Mouse (Mus musculus): ENCODE measurements at regions not wholly inside any gene's neighbourhood (a gene's known extent, or its start where the extent isn't known, plus 50 kb on each side); places are given as distances from the start of the nearest gene placed in this dataset.

DNA sequence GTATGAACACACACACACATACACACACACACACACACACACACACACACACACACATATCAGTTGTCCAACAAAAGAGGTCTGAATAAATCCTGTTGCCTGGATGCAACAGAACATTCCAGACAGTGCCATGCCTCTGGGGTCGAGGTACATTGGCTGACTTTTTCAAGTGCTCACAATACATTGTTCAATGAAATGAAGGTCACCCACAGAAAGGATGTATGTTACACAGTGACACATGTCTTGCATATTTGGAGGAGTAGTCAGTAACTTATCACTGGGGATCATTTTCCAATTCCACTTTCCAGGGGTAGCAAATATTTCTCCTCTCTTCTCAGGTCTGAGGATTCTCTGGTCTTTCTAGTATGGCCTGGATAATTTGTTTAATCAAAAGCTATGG lies 59.8 kb upstream of the Ppp1r26 start:
- H3K27ac ChIP-seq (ENCODE audit: low read depth), result no peak overlapping the region
- H3K9me3 ChIP-seq (ENCODE audit: low read length), result no peaks in the 10 kb centered on the region

DNA sequence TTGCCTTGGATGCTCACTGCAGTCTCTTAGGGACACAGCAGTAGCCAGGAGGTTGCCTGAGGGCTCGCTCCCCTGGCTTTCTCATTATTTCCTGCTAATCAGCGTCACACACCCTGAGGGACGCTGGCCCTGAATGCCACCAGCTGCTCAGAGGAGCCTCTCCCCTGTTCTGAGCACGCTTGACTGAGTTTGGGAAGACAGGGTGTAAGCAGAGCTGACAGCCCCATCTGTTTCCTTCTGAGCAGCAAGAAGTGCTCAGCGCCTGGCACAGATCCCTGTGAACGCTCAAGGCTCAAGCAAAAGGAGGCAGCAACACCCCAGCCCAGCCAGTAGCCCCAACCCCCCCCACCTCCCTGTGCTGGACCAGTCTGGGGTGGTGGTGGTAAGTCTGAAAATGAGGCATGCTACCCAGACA lies 59.2 kb upstream of the Ppp1r26 start:
- Histone ChIP-seq H3K4me1 (ENCODE audit: insufficient read depth) (no peaks in the 10 kb centered on the region), H3K27ac (ENCODE audit: low read depth) (no peak overlapping the region), H3K36me3 (replicated peaks; ENCODE audit: insufficient read depth, low read length) (no peaks in the 10 kb centered on the region), H3K27me3 (ENCODE audit: insufficient read depth, low read length) (no peaks in the 10 kb centered on the region), H3K4me2 (ENCODE audit: low read depth, low read length) (no peak overlapping the region), H3K4me3 (ENCODE audit: low read depth, low read length) (no peak overlapping the region), H3K9me3 (ENCODE audit: low read length) (no peaks in the 10 kb centered on the region), H3K9ac (replicated peaks) (no peak overlapping the region)
- no peak for DNase-seq
- no peak for TF ChIP-seq EP300 (IDR thresholded peaks at IDR 0.05; ENCODE audit: low read depth)
- TF ChIP-seq CTCF (IDR thresholded peaks at IDR 0.05; ENCODE audit: low read depth), result no peak
- WGBS (ENCODE audit: insufficient replicate concordance), result 47% methylated on average over 6 of the region's 6 CpGs
- no peak for ATAC-seq

More for the DNA sequence above, 59.8 kb upstream of the Ppp1r26 start:
- Histone ChIP-seq H3K9ac (replicated peaks) (no peak overlapping the region), H3K27me3 (ENCODE audit: insufficient read depth, low read length) (no peaks in the 10 kb centered on the region), H3K36me3 (replicated peaks; ENCODE audit: insufficient read depth, low read length) (no peaks in the 10 kb centered on the region), H3K4me2 (ENCODE audit: low read depth, low read length) (no peak overlapping the region), H3K4me1 (ENCODE audit: insufficient read depth) (no peaks in the 10 kb centered on the region), H3K4me3 (ENCODE audit: low read depth, low read length) (no peak overlapping the region)
- ATAC-seq (no peak), DNase-seq (no peak)
- WGBS (ENCODE audit: insufficient replicate concordance), result 52% methylated on average over 1 of the region's 1 CpGs
- TF ChIP-seq CTCF (IDR thresholded peaks at IDR 0.05; ENCODE audit: low read depth), result no peak
- no peak for TF ChIP-seq EP300 (IDR thresholded peaks at IDR 0.05; ENCODE audit: low read depth)

DNA sequence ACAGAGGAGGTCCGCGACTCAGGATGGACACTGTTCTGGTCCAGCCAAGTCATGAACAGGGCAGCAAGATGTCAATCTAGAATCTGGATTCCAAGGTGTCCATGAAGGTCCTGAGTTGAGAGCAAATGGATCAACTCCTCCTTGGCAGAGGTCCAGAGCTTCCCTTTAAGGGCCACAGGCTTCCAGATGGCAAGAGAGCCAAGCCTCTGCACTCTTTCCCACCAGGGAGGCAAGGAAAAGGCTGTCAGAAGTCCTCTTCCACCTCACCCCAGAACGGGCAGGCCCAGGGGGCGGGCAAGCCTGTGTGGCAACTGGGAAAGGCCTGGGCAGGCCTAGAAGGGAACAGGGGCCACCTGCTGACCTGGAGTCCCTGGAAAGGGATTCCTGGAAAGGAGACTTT lies 58.7 kb upstream of the Ppp1r26 start:
- ATAC-seq (no peak), DNase-seq (no peak)
- H3K27me3 ChIP-seq (ENCODE audit: insufficient read depth, low read length), result no peaks in the 10 kb centered on the region
- no peak overlapping the region for H3K27ac ChIP-seq (ENCODE audit: low read depth)
- no peaks in the 10 kb centered on the region for H3K4me1 ChIP-seq (ENCODE audit: insufficient read depth)
- H3K4me2 ChIP-seq (ENCODE audit: low read depth, low read length), result no peak overlapping the region
- H3K9ac ChIP-seq (replicated peaks), result no peak overlapping the region
- no peak overlapping the region for H3K4me3 ChIP-seq (ENCODE audit: low read depth, low read length)
- WGBS (ENCODE audit: insufficient replicate concordance), result 72% methylated on average over 4 of the region's 4 CpGs
- no peaks in the 10 kb centered on the region for H3K9me3 ChIP-seq (ENCODE audit: low read length)
- no peaks in the 10 kb centered on the region for H3K36me3 ChIP-seq (replicated peaks; ENCODE audit: insufficient read depth, low read length)
- TF ChIP-seq EP300 (IDR thresholded peaks at IDR 0.05; ENCODE audit: low read depth), result no peak

DNA sequence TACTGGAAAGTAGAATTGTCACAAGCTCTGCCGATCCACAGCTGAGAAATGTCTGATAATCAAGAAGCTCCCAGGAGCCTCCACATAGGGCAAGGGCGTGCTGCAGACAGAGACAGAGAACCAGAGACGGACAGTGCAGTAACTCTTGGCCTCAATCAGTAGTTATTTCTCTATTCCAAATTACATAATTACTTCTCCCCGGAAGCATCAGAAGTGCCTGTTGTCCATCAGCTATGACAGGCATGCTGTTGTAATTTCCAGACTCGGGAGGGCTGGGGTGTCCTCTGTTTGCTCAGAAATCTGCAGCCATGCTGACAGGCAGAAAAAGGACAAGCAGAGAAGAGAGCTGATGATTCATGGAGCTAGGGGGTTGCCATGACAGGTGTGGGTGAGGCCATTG lies 56.9 kb upstream of the Ppp1r26 start:
- ATAC-seq, result no peak
- no peak overlapping the region for H3K4me2 ChIP-seq (ENCODE audit: low read depth, low read length)
- WGBS (ENCODE audit: insufficient replicate concordance), result 62% methylated on average over 5 of the region's 5 CpGs

DNA sequence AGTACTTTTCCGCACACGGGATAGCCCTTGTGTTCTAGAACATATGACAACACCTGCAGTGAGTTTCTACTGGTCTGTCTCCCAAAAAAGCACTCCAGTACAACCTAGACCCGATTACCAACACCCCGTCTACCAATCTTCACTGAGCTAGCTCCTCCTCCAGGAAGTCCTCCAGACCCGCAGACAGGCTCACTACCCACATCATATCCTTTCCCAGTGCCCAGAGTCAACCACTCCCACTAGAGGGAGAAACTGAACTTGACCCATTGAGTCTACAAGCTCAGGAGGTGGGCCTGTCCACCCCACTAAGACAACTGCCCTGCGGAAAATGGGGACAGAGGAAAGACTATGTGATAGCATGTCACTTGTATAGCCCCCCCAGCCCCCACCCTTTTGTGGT lies 51.2 kb upstream of the Ppp1r26 start:
- H3K36me3 ChIP-seq (replicated peaks; ENCODE audit: insufficient read depth, low read length), result no peaks in the 10 kb centered on the region
- H3K27ac ChIP-seq (ENCODE audit: low read depth), result no peak overlapping the region
- no peak for ATAC-seq
- H3K9me3 ChIP-seq (ENCODE audit: low read length), result no peaks in the 10 kb centered on the region
- no peak overlapping the region for H3K4me2 ChIP-seq (ENCODE audit: low read depth, low read length)
- 58% methylated on average over 6 of the region's 6 CpGs for WGBS (ENCODE audit: insufficient replicate concordance)
- no peak for DNase-seq
- no peak overlapping the region for H3K9ac ChIP-seq (replicated peaks)
- no peaks in the 10 kb centered on the region for H3K4me1 ChIP-seq (ENCODE audit: insufficient read depth)
- TF ChIP-seq CTCF (IDR thresholded peaks at IDR 0.05; ENCODE audit: low read depth) (no peak), EP300 (IDR thresholded peaks at IDR 0.05; ENCODE audit: low read depth) (no peak)
- H3K27me3 ChIP-seq (ENCODE audit: insufficient read depth, low read length), result no peaks in the 10 kb centered on the region
- no peak overlapping the region for H3K4me3 ChIP-seq (ENCODE audit: low read depth, low read length)

More for the DNA sequence above, 56.9 kb upstream of the Ppp1r26 start:
- no peaks in the 10 kb centered on the region for H3K36me3 ChIP-seq (replicated peaks; ENCODE audit: insufficient read depth, low read length)
- TF ChIP-seq EP300 (IDR thresholded peaks at IDR 0.05; ENCODE audit: low read depth), result no peak
- TF ChIP-seq CTCF (IDR thresholded peaks at IDR 0.05; ENCODE audit: low read depth), result no peak
- H3K4me3 ChIP-seq (ENCODE audit: low read depth, low read length), result no peak overlapping the region
- DNase-seq, result no peak
- no peak overlapping the region for H3K27ac ChIP-seq (ENCODE audit: low read depth)
- no peaks in the 10 kb centered on the region for H3K9me3 ChIP-seq (ENCODE audit: low read length)
- H3K4me1 ChIP-seq (ENCODE audit: insufficient read depth), result no peaks in the 10 kb centered on the region
- H3K27me3 ChIP-seq (ENCODE audit: insufficient read depth, low read length), result no peaks in the 10 kb centered on the region
- no peak overlapping the region for H3K9ac ChIP-seq (replicated peaks)
